Mouse (Mus musculus) retina, postnatal 1 day (tissue): ENCODE data around the gene Ushbp1.
"Not testable (repeated sequence)": the region's sequence is repeated elsewhere in the genome, so short reads cannot be mapped to it uniquely, and the experiment has no call there.

ENCODE experiments used
- DNase-seq: peaks from one replicate; pipeline ENCODE4 v3.0.0-alpha.2; 2012

Ushbp1 gene

GRCm38 (mm10) chr8:71369040-71369718 lies 26.4 kb downstream of the Ushbp1 start:
- DNase-seq: no peak

DNA sequence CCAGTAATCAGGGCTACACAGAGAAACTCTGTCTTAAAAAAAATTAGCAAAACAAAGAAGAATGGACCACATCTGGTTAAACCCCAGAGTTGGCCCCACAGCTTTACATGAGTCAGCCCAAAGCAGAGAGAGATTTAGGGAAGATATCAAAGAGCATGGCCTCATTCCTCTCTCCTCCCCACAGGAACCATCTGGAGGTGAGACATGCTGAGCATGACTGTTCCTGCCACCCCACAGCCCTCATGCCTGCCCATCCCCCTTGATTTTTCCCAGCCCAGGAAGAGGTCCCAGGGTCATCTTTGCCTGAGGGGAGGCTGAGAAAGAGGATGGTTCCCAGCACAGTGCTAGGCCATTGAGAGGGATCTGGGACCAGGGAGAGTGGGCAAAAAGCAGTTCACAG lies 27.2 kb downstream of the Ushbp1 start:
- DNase-seq: no peak

GRCm38 (mm10) chr8:71367529-71368176 lies 27.9 kb downstream of the Ushbp1 start:
- no peak for DNase-seq

DNA sequence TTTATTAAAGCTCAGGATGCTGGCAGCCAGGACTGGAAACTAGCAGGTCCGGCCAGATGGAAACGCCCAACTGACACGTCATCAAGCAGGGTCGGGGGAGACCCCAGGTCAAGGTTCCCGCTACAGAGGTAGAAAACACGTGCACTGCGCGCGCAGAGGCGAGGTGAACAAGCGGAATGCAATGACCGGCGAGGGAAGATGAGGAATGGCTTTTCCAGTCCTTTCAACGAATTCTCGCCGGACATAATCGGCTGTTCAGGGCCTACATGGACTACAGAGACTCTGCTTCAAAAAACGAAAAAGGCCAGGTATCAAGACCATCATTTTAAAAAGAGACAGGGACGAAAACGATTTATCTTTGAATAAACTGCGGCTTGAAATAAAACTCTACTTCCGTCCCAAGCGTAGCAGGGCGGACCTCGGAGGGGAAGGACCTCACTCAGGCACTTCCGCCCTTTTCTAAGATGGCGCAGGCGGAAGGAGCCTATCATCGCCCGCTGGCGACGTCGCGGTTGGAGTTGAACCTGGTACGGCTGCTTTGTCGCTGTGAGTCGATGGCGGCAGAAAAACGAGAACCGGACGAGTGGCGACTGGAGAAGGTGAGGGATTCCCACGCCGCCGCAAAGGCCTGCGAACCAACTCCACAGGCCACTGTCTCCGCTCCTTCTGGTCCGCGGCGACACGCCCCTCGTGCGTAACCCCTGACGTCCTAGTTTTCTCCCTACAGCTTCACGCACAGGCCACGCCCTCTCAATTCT lies 28.7 kb downstream of the Ushbp1 start, which contains the start of gene Use1:
Gene Use1, plus strand, starts transcription at position 78 of the 758 bp plus-strand sequence.
- peak; percentile 94 for DNase-seq

GRCm38 (mm10) chr8:71358026-71358425 lies 37.6 kb downstream of the Ushbp1 start:
- DNase-seq: no peak

DNA sequence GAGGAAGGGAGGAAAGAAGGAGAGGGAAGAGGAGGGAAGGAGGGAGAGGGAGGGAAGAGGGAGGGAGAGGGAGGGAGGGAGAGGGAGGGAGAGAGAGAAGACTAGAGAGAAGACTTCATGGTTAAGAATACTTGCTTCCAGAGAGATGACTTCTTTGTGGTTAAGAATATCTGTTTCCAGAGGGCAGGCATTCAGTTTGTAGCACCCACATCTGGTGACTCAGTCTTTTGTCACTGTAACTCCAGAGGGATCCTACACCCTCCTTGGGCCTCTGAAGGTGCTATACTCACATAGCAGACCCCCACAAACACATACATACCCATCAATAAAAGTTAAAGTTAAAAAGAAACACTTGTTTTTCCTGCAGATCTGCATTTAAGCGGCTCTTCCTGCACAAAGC lies 44.1 kb downstream of the Ushbp1 start:
- DNase-seq: no peak

GRCm38 (mm10) chr8:71351117-71351516 lies 44.5 kb downstream of the Ushbp1 start:
- no peak for DNase-seq

DNA sequence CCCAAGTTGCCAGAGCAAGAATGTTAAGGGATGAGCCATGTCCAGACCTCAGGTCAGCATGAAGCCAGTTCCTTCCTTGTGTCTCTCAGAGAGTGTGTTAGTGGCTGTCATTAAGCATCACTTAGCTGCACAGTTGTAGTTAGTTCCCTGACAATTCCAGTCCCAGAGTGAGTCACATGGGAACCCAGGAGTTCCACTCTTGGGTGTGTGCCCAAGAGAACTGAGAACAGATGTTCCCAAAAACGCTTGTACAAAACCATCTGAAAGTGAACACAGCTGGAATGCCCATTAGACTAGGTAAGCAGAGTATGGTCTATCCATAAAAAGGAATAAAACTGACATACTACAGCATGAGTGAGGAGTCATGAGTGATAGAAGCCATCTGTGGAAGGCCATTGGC lies 49.0 kb downstream of the Ushbp1 start:
- DNase-seq: no peak

DNA sequence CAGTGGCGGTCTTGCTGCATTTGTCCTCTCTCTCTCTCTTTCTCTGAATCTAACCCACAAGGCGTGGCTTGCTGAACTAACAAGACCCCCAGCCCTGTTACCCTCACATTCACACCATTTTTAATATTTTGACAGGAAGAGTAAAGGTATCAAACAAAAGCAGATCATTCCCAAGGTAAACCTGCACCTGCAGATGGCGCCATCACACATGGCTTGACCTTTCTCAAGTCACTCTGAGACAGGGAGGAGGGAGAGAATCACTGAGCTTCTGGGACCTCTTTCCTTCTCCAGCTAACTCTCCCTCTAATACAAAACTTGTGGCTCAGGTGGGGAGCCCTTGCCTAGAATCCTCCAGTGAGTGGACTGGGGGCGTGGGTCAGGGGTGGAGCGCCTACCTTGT lies 55.0 kb downstream of the Ushbp1 start:
- DNase-seq: peak; percentile 64

DNA sequence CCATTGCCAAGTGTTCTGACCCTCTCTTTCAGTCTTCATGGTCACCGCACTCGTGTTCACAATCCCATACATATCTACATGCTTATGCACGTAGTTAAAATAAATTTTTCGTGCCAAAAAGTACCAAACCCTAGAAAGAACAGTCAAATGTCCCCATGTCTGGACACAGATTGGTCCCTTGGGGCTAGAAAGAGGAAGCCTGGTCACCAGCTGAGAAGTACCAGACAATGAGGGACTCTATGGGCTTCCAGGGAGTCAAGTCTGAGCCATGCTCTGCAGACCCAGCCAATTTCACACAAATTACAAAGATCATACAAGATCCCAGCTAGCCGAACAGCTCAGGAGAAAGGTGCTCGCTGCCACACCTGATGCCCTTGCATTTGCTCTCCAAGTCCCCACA lies 57.8 kb downstream of the Ushbp1 start:
- DNase-seq: not testable (repeated sequence)
